Mouse (Mus musculus): Measurements from ENCODE around the gene Zdhhc18.
"Not testable (repeated sequence)": the region's sequence is repeated elsewhere in the genome, so short reads cannot be mapped to it uniquely, and the experiment has no call there.

Gene Zdhhc18

GRCm38 (mm10) chr4:133665118-133665517, 15.2 kb upstream of the Zdhhc18 start:
- DNase-seq (ENCODE audit: low read depth, low spot score), result no peak

- no peak for DNase-seq (ENCODE audit: low read depth, low spot score)
These were observed 13.0 kb upstream of the Zdhhc18 start for GRCm38 (mm10) chr4:133662945-133663344.

GRCm38 (mm10) chr4:133662421-133662820, 12.5 kb upstream of the Zdhhc18 start:
- no peak for DNase-seq (ENCODE audit: low read depth, low spot score)

GRCm38 (mm10) chr4:133660193-133661155, 10.5 kb upstream of the Zdhhc18 start:
- DNase-seq (ENCODE audit: low read depth, low spot score), result peak; percentile 95

- DNase-seq (ENCODE audit: low read depth, low spot score), result peak; percentile 89
These were observed 9.7 kb upstream of the Zdhhc18 start for GRCm38 (mm10) chr4:133659497-133660192.

- no peak for DNase-seq (ENCODE audit: low read depth, low spot score)
These were observed 8.8 kb upstream of the Zdhhc18 start for GRCm38 (mm10) chr4:133658729-133659128.

- no peak for DNase-seq (ENCODE audit: low read depth, low spot score)
These were observed 8.0 kb upstream of the Zdhhc18 start for GRCm38 (mm10) chr4:133657829-133658458.

GRCm38 (mm10) chr4:133656997-133657396, 7.0 kb upstream of the Zdhhc18 start:
- DNase-seq (ENCODE audit: low read depth, low spot score), result no peak

GRCm38 (mm10) chr4:133656294-133656693, 6.3 kb upstream of the Zdhhc18 start:
- DNase-seq (ENCODE audit: low read depth, low spot score), result peak; percentile 92

GRCm38 (mm10) chr4:133654070-133654469, 4.1 kb upstream of the Zdhhc18 start:
- DNase-seq (ENCODE audit: low read depth, low spot score), result peak; percentile 71

- no peak for DNase-seq (ENCODE audit: low read depth, low spot score)
These were observed 2.8 kb upstream of the Zdhhc18 start for GRCm38 (mm10) chr4:133652746-133653145.

- no peak for DNase-seq (ENCODE audit: low read depth, low spot score)
These were observed 2.0 kb upstream of the Zdhhc18 start for GRCm38 (mm10) chr4:133651986-133652385.

GRCm38 (mm10) chr4:133651445-133651844, 1.5 kb upstream of the Zdhhc18 start:
- DNase-seq (ENCODE audit: low read depth, low spot score), result peak; percentile 36

GRCm38 (mm10) chr4:133649464-133649863, 490 bp downstream of the Zdhhc18 start:
- not testable (repeated sequence) for DNase-seq (ENCODE audit: low read depth, low spot score)

GRCm38 (mm10) chr4:133645680-133646079, 4.3 kb downstream of the Zdhhc18 start:
- DNase-seq (ENCODE audit: low read depth, low spot score), result peak; percentile 83

- peak; percentile 70 for DNase-seq (ENCODE audit: low read depth, low spot score)
These were observed 4.8 kb downstream of the Zdhhc18 start for GRCm38 (mm10) chr4:133645195-133645594.

- DNase-seq (ENCODE audit: low read depth, low spot score), result no peak
These were observed 15.9 kb downstream of the Zdhhc18 start for GRCm38 (mm10) chr4:133634043-133634410.

GRCm38 (mm10) chr4:133633332-133634042, 16.5 kb downstream of the Zdhhc18 start:
- DNase-seq (ENCODE audit: low read depth, low spot score), result peak; percentile 94

GRCm38 (mm10) chr4:133632483-133633327, 17.2 kb downstream of the Zdhhc18 start:
- peak; percentile 58 for DNase-seq (ENCODE audit: low read depth, low spot score)

GRCm38 (mm10) chr4:133631769-133632411, 18.1 kb downstream of the Zdhhc18 start:
- DNase-seq (ENCODE audit: low read depth, low spot score), result peak; percentile 76

Data from ZHBTc4 (cell line).